Mouse (Mus musculus): ENCODE measurements around the gene Olfr1366.
A peak's percentile ranks its signal among the peaks of the same experiment; 100 is the strongest.
"Not testable (repeated sequence)": the region's sequence is repeated elsewhere in the genome, so short reads cannot be mapped to it uniquely, and the experiment has no call there.

Olfr1366 gene

GRCm38 (mm10) chr13:21542708-21543107, at the start of gene Olfr1366:
TSS of gene Olfr1366 (minus strand) at chr13:21542808.
- DNase-seq (ENCODE audit: low spot score in 2 of 2): no peak

GRCm38 (mm10) chr13:21591618-21592017, 49.0 kb upstream of the Olfr1366 start:
- DNase-seq (ENCODE audit: low spot score in 2 of 2): no peak

GRCm38 (mm10) chr13:21581659-21582058, 39.1 kb upstream of the Olfr1366 start, which contains the start of gene Olfr1364:
TSS of gene Olfr1364 (minus strand) at chr13:21581759.
- no peak for DNase-seq (ENCODE audit: low spot score in 2 of 2)

- no peak for DNase-seq (ENCODE audit: low spot score in 2 of 2)
Observed at GRCm38 (mm10) chr13:21559793-21560192, 17.2 kb upstream of the Olfr1366 start, which contains the start of gene Olfr1535. TSS of gene Olfr1535 (minus strand) at chr13:21559893.

GRCm38 (mm10) chr13:21550416-21551110, 8.0 kb upstream of the Olfr1366 start:
- no peak for DNase-seq (ENCODE audit: low spot score in 2 of 2)

GRCm38 (mm10) chr13:21549487-21549886, 6.9 kb upstream of the Olfr1366 start:
- no peak for DNase-seq (ENCODE audit: low spot score in 2 of 2)

- peak; percentile 54 to 84 for DNase-seq (ENCODE audit: low spot score in 2 of 2)
Observed at GRCm38 (mm10) chr13:21530781-21531201, 11.8 kb downstream of the Olfr1366 start, which contains the start of gene Zkscan8. TSS of gene Zkscan8 (minus strand) at chr13:21531120.

- DNase-seq (ENCODE audit: low spot score in 2 of 2): no peak
Observed at GRCm38 (mm10) chr13:21530136-21530535, 12.5 kb downstream of the Olfr1366 start.

- peak; percentile 32 to 69 for DNase-seq (ENCODE audit: low spot score in 2 of 2)
Observed at GRCm38 (mm10) chr13:21506221-21506649, 36.4 kb downstream of the Olfr1366 start.

GRCm38 (mm10) chr13:21502296-21502695, 40.3 kb downstream of the Olfr1366 start:
- DNase-seq (ENCODE audit: low spot score in 2 of 2): no peak

- DNase-seq (ENCODE audit: low spot score in 2 of 2): not testable (repeated sequence)
Observed at GRCm38 (mm10) chr13:21501182-21501581, 41.4 kb downstream of the Olfr1366 start, which contains the start of gene Gm11273. TSS of gene Gm11273 (minus strand) at chr13:21501418.

GRCm38 (mm10) chr13:21495080-21495479, 47.5 kb downstream of the Olfr1366 start, which contains the start of gene AK157302:
TSS of gene AK157302 (plus strand) at chr13:21495223.
- DNase-seq (ENCODE audit: low spot score in 2 of 2): no peak

GRCm38 (mm10) chr13:21492847-21493246, 49.8 kb downstream of the Olfr1366 start:
- DNase-seq (ENCODE audit: low spot score in 2 of 2): no peak

- no peak for DNase-seq (ENCODE audit: low spot score in 2 of 2)
Observed at GRCm38 (mm10) chr13:21486881-21487280, 55.7 kb downstream of the Olfr1366 start.
